Mouse (Mus musculus): ENCODE data around the gene Mxi1. TPM values are rescaled to one million over a fixed set of nuclear protein-coding genes. Genes with fewer than 3 reads are reported as not detected.

The Mxi1 gene
- polyA plus RNA-seq, 1 experiment from 2014 or later: 49.8 TPM

DNA sequence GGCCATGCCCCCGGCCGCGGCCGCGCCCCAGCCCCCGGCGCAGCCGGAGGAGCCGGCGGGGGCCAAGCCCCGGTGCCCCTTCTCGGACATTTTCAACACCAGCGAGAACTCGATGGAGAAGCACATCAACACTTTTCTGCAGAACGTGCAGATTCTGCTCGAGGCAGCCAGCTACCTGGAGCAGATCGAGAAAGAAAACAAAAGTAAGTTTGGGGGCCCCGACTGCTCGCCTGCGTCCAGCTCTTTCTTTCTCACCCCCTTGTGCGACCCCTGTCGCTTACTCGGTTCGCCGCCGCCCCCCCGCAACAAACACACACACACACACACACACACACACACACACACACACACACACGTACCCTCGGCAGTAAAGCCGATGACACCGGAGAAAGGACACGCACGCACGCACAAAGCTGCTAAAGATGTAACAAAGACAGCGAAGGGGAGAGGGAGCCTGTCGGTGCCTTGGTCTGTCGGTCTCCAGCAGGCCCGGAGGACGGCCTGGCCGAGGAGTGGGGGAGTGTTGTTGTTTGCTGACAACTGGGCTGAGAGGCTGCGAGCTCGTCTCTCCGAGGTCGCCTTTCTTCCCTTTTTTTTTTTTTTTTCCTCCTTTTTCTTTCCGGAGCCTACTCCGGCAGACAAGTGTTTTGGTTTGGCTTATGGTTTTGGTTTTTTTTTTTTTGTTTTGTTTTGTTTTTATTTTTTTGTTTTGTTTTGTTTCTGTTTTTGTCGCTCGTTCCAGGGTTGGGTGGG, 629 bp downstream of the Mxi1 start:
- Histone ChIP-seq H3K9me3 (ENCODE audit: control insufficient read depth, low read length) (no peaks in the 10 kb centered on the region), H3K4me1 (replicated peaks; ENCODE audit: control insufficient read depth, insufficient read depth, low read length) (peaks cover 19% of the 10 kb centered on the region; the same call in 1 of the 2 replicates), H3K4me2 (ENCODE audit: low read depth, low read length, severe bottlenecking) (peak overlapping the region; percentile 98), H3K27ac (ENCODE audit: low read depth, low read length) (peak overlapping the region; percentile 91), H3K9ac (ENCODE audit: low read length) (peak overlapping the region; percentile 89), H3K27me3 (ENCODE audit: control insufficient read depth, insufficient read depth, low read length) (no peaks in the 10 kb centered on the region), H3K4me3 (ENCODE audit: low read depth, low read length) (peak overlapping the region; percentile 95), H3K36me3 (ENCODE audit: control insufficient read depth, insufficient read depth, low read length) (no peaks in the 10 kb centered on the region)
- WGBS: under 1% methylated on average over 47 of the region's 48 CpGs
- DNase-seq (ENCODE audit: low spot score) (peak; percentile 81), ATAC-seq (replicated peaks; ENCODE audit: low FRiP score) (no peak)

DNA sequence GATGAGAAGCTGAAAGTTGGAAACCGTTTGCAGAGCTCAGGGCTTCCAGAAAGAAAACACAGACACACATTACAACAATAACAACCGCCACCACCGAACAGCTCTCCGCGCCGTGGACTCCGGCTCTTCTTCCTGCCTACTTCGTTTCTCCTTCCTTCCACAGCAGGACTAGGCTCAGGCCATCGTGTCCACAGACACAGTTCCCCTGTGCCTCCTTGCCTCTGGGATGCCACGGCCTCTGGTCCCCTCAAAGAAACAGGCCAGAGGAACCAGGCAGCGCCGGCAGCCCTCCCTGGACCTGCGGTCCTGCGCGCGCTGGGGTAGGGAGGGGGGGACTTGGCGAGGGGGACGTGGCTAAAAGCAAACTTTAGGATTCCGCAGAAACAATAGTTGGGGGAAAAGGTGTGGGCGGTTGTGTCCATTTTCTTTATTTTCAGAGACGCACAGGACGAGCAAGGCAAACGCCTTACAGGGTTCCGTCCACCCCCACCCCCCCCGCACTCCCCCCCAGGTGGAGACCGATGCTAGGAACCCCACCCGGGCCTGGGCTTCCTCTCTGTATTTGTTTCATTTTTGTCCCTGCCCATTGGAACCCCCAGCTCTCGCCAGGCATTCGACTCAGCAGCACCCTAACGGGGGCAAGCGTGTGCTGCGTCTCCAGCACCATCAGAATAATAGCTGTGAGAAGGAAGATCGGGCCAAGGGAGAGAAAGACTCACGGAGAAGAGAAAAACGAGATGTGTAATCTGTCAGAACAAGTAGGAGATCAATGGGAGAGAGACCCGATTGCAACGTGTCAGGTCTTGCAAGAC, 1.4 kb downstream of the Mxi1 start:
- under 1% methylated on average over 37 of the region's 37 CpGs for WGBS
- ATAC-seq (replicated peaks; ENCODE audit: low FRiP score): no peak

DNA sequence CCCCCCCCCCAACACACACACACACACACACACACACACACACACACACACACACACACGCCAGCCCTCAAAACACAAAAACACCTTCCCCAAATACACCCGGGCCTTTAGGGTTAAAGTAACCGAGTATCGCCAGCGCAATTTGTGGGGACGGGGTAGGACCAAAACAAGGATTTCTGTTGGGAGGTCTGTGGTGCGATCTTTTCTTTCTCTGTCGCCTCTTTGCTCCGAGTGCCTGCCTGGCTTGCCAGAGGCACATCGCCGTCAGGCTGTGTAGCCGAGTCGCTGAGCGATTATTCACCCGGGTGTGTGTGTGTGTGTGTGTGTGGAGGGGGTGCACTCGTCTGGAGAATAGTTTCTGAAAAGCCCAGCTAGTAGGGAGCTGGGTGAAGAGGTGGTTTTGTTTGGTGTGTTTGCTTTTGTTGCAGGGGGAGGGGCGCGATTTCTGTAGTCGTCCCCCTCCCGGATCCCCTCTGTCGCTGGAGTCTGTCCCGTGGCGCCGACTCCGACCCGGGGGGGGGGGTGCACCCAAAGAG, 2.1 kb downstream of the Mxi1 start:
- under 1% methylated on average over 26 of the region's 26 CpGs for WGBS
- H3K4me2 ChIP-seq (ENCODE audit: low read depth, low read length, severe bottlenecking): peak overlapping the region; percentile 98
- H3K4me1 ChIP-seq (replicated peaks; ENCODE audit: control insufficient read depth, insufficient read depth, low read length): peaks cover 15% of the 10 kb centered on the region; the same call in 1 of the 2 replicates
- H3K27ac ChIP-seq (ENCODE audit: low read depth, low read length): peak overlapping the region; percentile 91
- ATAC-seq (replicated peaks; ENCODE audit: low FRiP score) (peak; percentile 18), DNase-seq (ENCODE audit: low spot score) (peak; percentile 79)
- no peaks in the 10 kb centered on the region for H3K9me3 ChIP-seq (ENCODE audit: control insufficient read depth, low read length)
- peak overlapping the region; percentile 95 for H3K4me3 ChIP-seq (ENCODE audit: low read depth, low read length)
- H3K9ac ChIP-seq (ENCODE audit: low read length): peak overlapping the region; percentile 89
- no peaks in the 10 kb centered on the region for H3K27me3 ChIP-seq (ENCODE audit: control insufficient read depth, insufficient read depth, low read length)
- H3K36me3 ChIP-seq (ENCODE audit: control insufficient read depth, insufficient read depth, low read length): no peaks in the 10 kb centered on the region

More for the DNA sequence above, 1.4 kb downstream of the Mxi1 start:
- DNase-seq (ENCODE audit: low spot score): peak; percentile 68
- peaks cover 19% of the 10 kb centered on the region; the same call in 1 of the 2 replicates for H3K4me1 ChIP-seq (replicated peaks; ENCODE audit: control insufficient read depth, insufficient read depth, low read length)
- no peaks in the 10 kb centered on the region for H3K9me3 ChIP-seq (ENCODE audit: control insufficient read depth, low read length)
- no peaks in the 10 kb centered on the region for H3K27me3 ChIP-seq (ENCODE audit: control insufficient read depth, insufficient read depth, low read length)
- H3K36me3 ChIP-seq (ENCODE audit: control insufficient read depth, insufficient read depth, low read length): no peaks in the 10 kb centered on the region
- peak overlapping the region; percentile 89 for H3K9ac ChIP-seq (ENCODE audit: low read length)
- H3K27ac ChIP-seq (ENCODE audit: low read depth, low read length): peak overlapping the region; percentile 91
- H3K4me3 ChIP-seq (ENCODE audit: low read depth, low read length): peak overlapping the region; percentile 95
- peak overlapping the region; percentile 98 for H3K4me2 ChIP-seq (ENCODE audit: low read depth, low read length, severe bottlenecking)

DNA sequence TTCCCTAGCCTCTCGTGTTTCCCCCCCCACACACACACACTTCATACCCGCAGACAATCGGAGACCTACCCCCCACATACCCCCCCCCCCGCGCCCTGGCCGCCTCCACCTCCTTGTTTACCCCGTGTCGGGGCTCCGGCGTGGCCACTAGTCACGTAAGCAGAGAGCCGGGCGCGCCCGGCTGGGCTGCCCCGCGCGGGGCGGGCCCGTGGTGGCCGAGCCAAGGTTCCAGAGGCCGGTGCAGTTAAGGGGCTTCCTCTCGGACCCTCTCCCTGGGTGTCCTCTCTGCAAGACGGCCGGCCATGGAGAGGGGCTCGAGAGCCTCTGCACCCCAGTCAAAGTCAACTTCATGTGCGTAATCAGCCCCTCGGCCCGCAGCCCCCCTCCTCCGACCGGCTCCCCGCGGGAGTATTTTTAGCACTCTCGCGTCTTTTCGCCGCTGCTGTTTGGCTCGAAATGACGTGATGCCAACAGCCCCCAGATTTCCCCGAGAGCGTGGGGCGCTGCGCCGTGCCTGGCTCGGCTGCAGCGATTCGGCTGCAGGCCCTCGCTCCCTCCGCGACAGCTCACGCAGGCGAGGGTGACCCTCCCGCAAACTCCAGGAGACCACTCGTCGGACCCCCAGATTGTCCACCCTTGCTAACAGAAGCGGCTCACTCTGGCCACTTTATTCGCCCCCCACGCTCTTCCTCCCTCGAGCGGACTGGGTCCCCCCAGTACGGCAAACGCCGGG, 2.8 kb downstream of the Mxi1 start:
- Histone ChIP-seq H3K4me3 (ENCODE audit: low read depth, low read length) (peak overlapping the region; percentile 95), H3K9ac (ENCODE audit: low read length) (peak overlapping the region; percentile 89), H3K27me3 (ENCODE audit: control insufficient read depth, insufficient read depth, low read length) (no peaks in the 10 kb centered on the region), H3K9me3 (ENCODE audit: control insufficient read depth, low read length) (no peaks in the 10 kb centered on the region), H3K4me2 (ENCODE audit: low read depth, low read length, severe bottlenecking) (peak overlapping the region; percentile 98), H3K4me1 (replicated peaks; ENCODE audit: control insufficient read depth, insufficient read depth, low read length) (peaks cover 15% of the 10 kb centered on the region; the same call in 1 of the 2 replicates), H3K36me3 (ENCODE audit: control insufficient read depth, insufficient read depth, low read length) (no peaks in the 10 kb centered on the region), H3K27ac (ENCODE audit: low read depth, low read length) (peak overlapping the region; percentile 91)
- under 1% methylated on average over 58 of the region's 63 CpGs for WGBS
- peak; percentile 19; the same call in 1 of the 2 replicates for ATAC-seq (replicated peaks; ENCODE audit: low FRiP score)
- peak; percentile 87 for DNase-seq (ENCODE audit: low spot score)

DNA sequence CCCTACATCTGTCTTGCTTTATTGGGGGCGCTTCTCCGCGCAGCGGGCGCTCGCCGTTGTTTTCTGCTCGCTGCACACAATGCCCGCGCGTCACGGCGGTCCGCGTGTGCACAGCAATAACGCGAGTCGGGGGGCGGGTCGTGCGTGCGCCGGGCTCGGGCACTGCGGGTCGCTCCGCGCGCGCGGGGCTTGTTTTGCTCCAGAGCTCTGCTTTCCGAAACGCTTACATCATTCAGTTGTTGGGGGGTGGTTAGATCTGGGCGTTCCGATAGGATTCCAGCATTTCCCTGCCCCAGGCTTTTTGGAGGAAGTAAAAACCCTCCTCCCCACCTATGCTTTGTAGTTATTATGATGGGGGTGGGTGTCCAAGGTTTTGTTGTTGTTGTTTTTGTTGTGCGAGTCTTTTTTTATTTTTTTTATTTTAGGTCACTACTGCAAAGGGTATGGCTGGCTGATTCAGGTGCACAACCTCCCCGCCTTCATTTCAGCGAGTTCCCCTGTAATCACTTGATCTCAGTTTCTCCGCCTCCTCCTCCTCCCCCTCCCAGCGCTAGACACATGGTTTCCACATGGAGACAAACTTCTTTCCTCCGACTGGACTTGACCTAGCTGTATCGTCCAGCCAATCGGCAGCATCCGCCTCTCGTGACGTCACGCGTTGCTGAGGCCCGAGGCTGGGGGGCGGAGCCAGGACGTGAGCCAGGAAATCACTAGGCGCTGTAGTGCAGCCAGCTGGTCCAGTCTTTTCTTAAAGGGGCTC, 3.5 kb downstream of the Mxi1 start:
- no peaks in the 10 kb centered on the region for H3K36me3 ChIP-seq (ENCODE audit: control insufficient read depth, insufficient read depth, low read length)
- H3K9me3 ChIP-seq (ENCODE audit: control insufficient read depth, low read length): no peaks in the 10 kb centered on the region
- peak overlapping the region; percentile 98 for H3K4me2 ChIP-seq (ENCODE audit: low read depth, low read length, severe bottlenecking)
- peak overlapping the region; percentile 95 for H3K4me3 ChIP-seq (ENCODE audit: low read depth, low read length)
- peak overlapping the region; percentile 89 for H3K9ac ChIP-seq (ENCODE audit: low read length)
- DNase-seq (ENCODE audit: low spot score) (peak; percentile 99), ATAC-seq (replicated peaks; ENCODE audit: low FRiP score) (peak; percentile 86)
- H3K27me3 ChIP-seq (ENCODE audit: control insufficient read depth, insufficient read depth, low read length): no peaks in the 10 kb centered on the region
- under 1% methylated on average over 52 of the region's 52 CpGs for WGBS
- peaks cover 15% of the 10 kb centered on the region; the same call in 1 of the 2 replicates for H3K4me1 ChIP-seq (replicated peaks; ENCODE audit: control insufficient read depth, insufficient read depth, low read length)
- peak overlapping the region; percentile 91 for H3K27ac ChIP-seq (ENCODE audit: low read depth, low read length)

DNA sequence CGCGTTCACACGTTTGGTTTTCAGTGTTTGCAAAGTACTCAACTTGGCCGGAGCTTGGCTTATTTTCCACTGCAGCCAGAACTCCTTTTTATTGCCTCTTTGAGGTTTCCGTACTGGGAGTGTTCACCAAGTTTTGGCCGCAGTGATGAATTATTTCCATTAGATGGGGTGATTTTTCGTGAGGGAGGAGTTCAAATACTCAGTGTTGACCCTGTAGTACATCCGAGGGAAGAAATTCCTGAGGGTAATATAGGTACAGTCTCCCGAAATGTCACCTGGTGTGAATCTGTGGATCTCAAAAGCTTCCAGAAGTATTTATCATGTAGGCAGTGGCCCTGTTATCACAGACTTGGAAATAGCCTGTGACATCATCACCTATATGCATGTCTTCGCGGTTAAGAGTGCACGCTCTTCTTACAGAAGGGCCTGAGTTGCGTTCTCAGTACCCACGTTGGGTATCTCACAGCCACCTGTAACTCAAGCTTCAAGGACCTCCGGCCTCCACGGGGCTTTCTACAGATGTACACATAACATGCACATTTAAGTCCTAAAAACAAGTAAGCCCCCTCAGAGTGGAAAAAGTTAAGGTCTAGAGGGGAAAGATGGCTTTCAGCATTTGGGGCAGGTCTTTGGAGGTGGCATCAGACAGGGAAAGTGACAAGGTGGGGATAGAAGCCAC, 4.4 kb downstream of the Mxi1 start:
- Histone ChIP-seq H3K9me3 (ENCODE audit: control insufficient read depth, low read length) (no peaks in the 10 kb centered on the region), H3K9ac (ENCODE audit: low read length) (peak overlapping the region; percentile 16; the same call in 1 of the 2 replicates), H3K4me1 (replicated peaks; ENCODE audit: control insufficient read depth, insufficient read depth, low read length) (peaks cover 10% of the 10 kb centered on the region; the same call in 1 of the 2 replicates), H3K4me3 (ENCODE audit: low read depth, low read length) (peak overlapping the region; percentile 10; the same call in 1 of the 2 replicates), H3K27ac (ENCODE audit: low read depth, low read length) (0 out of 2 replicates have a peak overlapping the region, but pooled peaks have one; percentile 25), H3K36me3 (ENCODE audit: control insufficient read depth, insufficient read depth, low read length) (no peaks in the 10 kb centered on the region), H3K27me3 (ENCODE audit: control insufficient read depth, insufficient read depth, low read length) (no peaks in the 10 kb centered on the region), H3K4me2 (ENCODE audit: low read depth, low read length, severe bottlenecking) (peak overlapping the region; percentile 98; the same call in 1 of the 2 replicates)
- DNase-seq (ENCODE audit: low spot score) (no peak), ATAC-seq (replicated peaks; ENCODE audit: low FRiP score) (no peak)
- WGBS: 59% methylated on average over 16 of the region's 16 CpGs

DNA sequence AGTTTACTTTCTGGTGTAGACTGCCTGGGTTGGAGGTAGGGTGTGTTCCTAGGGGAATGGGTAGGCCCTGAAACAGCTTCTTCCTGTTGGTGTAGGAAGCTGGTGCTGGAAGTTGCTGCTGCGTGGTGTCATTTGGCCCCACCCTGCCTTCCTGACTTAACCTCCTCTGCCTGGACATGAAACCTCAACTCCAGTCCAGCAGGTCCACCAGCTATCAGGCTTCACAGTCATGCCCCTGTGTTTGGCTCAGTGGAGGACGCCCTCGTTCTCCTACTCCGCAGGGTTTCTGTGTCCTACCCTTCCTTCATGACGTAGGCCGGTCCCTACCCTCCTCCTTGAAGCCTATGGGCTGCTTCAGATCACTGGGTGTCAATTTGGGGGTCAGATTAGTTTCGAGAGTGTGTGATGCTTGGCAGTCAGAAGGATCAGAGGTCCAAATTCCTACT, 4.9 kb downstream of the Mxi1 start:
- no peaks in the 10 kb centered on the region for H3K36me3 ChIP-seq (ENCODE audit: control insufficient read depth, insufficient read depth, low read length)
- DNase-seq (ENCODE audit: low spot score): no peak
- H3K27ac ChIP-seq (ENCODE audit: low read depth, low read length): no peak overlapping the region
- no peak overlapping the region for H3K4me3 ChIP-seq (ENCODE audit: low read depth, low read length)
- H3K9me3 ChIP-seq (ENCODE audit: control insufficient read depth, low read length): no peaks in the 10 kb centered on the region
- peaks cover 9% of the 10 kb centered on the region; the same call in 1 of the 2 replicates for H3K4me1 ChIP-seq (replicated peaks; ENCODE audit: control insufficient read depth, insufficient read depth, low read length)
- H3K4me2 ChIP-seq (ENCODE audit: low read depth, low read length, severe bottlenecking): no peak overlapping the region
- 89% methylated on average over 7 of the region's 7 CpGs for WGBS
- H3K9ac ChIP-seq (ENCODE audit: low read length): no peak overlapping the region
- no peaks in the 10 kb centered on the region for H3K27me3 ChIP-seq (ENCODE audit: control insufficient read depth, insufficient read depth, low read length)
- no peak for ATAC-seq (replicated peaks; ENCODE audit: low FRiP score)

All from forebrain, embryonic 11.5 days (tissue).